Mouse (Mus musculus) frontal cortex, postnatal 14 days (tissue): ENCODE data around the gene Pak6.
"Not testable (repeated sequence)": the region's sequence is repeated elsewhere in the genome, so short reads cannot be mapped to it uniquely, and the experiment has no call there.

Experiments used
- DNase-seq, 2 experiments: peaks; one replicate each; pipeline ENCODE4 v3.0.0; 2022; ENCODE audit warnings: low spot score in 2 of 2

Pak6 gene

DNA sequence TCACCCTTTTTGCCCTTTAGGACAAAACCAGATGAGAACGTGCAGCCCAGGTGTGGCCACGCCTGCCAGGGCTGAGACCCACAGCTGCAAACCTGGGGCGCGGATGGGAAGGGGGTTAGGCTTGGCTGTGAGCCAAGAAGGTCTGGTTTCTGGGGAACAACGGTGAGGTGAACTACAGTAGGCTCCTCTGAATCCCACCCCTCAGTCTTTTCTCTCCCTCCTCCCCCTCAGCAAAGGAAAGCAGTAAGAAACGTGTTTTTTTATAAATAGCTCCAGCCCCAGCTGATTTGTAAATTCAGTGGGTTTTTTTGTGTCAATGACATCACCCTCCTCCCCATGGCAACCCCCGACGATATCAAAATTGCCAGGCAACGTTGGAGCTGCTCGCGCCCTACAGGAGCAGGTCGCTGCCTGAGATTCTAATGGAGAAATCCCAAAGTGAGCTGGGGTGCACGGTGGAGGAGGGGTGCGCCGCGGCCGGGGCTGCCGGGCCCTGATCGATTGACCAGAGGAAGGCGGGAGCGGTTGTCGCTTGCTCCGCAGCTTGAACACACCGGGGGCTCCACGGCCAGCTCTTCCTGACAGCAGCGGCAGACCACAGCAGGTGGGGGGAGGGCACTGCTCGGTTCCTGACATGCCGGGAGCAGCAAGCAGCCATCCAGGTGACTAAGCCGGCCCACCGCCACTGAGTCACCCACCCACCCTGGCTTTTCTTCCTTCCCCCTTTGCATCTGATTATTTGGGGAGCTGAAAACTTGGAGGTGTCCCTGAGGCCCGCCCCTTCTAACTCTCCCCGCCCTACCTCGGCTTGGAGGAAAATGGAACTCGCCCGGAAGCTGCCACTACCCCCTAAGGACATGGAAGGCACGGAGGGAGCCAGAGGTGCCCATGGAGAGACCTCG lies at the start of gene Pak6:
Gene Pak6 (plus strand): TSS at position 402 of the 902 bp plus-strand sequence.
- DNase-seq: peak; percentile 64 to 69

GRCm38 (mm10) chr2:118618013-118618412 lies 45.1 kb upstream of the Pak6 start:
- no peak for DNase-seq

DNA sequence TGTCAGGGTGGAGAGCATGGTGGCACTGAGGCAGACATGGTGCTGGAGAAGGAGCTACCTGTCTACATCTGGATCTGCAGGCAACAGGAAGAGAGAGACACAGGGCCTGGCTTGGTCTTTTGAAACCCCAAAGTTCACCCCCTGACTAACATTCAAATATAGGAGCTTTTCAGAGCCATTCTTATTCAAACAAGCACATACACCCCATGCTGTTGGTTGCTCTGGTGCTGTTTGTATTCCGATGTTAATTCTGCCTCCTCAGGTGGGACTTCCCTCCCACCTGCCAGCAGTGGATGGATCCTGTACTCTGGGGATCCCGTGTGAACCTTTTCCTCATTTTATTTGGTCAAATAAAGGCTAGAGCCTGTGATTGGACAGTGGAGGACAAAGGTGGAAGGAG lies 43.0 kb upstream of the Pak6 start:
- no peak for DNase-seq

DNA sequence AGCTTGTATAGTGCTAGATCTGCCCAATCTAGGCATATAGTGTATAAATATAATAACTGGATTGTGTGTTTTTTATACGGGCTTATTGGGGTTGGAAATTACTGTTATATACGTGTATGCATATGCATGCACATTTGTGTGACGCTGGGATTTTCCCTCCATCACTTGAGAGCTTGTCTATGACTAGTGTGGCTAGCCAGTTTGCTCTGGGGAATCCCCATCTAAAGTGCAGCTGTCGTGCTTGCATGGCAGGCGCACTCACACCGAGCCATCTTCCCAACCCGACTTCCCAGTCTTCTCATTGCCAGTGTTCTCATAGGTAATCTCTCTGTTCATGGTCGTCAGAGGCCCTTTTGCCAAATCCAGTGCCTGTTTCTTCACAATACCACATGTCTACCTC lies 42.5 kb upstream of the Pak6 start:
- DNase-seq: no peak

DNA sequence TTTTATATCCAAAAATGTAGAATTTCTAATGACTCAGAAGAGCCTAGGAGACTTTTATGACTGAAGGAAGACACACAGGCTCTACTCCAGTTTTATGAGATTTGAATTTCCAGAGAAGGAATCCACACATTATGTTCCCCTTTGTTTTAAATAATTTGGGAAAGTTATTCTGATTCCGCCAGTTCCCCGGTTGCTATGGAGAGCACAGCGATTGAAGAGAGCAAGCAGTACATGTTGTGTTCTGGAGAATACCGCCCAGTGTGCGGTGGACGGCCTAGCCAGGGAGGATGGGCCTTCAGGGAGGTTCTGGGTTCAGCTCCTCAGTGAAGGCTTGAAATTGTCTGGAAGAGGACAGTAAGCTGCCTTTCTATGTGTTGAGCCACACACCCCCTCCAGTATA lies 33.8 kb upstream of the Pak6 start:
- no peak for DNase-seq

- no peak for DNase-seq
These were observed 29.7 kb upstream of the Pak6 start for GRCm38 (mm10) chr2:118633441-118633840.

DNA sequence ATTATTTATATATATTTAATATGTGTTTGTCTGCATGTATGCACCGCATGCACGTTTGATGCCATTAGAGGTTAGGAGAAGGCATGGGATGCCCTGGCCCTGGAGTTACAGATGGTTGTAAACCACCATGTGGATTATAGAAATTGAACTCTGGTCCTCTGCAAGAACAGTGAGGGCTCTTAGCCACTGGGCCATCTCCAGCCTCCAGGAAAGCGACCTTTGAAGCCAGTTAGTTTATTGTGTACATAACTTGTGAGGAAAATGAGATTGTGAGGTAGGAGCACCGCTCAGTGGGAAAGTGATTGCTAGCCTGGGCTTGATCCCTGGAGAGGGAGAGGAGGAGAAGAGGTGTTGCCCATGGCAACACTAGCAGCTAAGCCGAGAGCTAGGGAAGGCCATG lies 25.8 kb upstream of the Pak6 start:
- no peak for DNase-seq

DNA sequence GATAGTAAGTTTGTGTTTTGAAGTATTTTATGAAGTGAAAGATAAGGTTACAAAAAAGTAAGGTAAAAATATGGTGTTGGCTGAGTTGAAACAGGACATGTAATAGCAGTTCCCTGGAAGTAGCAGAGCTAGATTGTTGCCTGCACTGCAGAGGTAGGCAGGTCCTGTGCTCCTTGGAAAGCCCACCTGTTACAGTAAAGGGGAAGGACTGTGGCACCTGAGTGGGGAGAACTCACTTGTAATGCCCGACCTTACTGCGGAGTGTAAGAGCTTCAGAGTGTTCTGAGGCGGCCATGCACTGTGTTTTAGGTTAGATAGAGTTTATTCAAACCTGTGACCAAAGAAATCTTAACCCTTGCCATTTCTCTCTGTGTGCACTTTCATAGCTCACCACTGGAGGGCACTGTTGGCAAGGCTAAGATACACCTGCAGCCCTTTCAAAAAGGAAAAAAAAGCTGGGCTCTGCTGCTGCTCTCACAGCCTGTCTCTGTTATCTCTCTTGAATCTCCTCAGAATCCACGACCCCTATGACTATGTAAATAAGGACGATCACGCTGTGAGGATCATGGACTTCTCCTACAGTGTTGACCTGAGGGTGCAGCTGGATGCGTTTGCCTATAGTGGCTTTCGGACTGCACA lies 25.1 kb upstream of the Pak6 start:
- peak; percentile 33 to 65 for DNase-seq

GRCm38 (mm10) chr2:118638686-118639085 lies 24.4 kb upstream of the Pak6 start:
- no peak for DNase-seq

DNA sequence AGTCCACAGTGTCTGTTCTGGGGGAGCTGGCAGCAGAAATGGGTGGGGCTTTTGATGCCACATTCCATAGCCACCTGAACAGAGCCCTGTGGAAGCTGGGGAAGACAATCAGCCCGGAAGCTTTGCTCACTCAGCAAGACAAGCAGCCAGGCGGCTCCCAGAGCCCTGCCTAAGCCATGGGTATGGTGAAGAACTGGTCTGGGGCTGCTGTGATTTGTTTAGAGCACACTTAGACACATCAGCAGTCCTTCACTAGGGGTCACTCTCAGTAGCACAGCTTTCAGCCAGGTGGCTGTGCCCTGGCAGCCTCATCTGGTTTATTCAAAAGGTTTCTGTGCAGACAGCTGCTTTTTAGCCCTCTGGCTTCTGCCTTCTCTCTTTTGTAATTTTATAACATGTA lies 22.0 kb upstream of the Pak6 start:
- no peak for DNase-seq

DNA sequence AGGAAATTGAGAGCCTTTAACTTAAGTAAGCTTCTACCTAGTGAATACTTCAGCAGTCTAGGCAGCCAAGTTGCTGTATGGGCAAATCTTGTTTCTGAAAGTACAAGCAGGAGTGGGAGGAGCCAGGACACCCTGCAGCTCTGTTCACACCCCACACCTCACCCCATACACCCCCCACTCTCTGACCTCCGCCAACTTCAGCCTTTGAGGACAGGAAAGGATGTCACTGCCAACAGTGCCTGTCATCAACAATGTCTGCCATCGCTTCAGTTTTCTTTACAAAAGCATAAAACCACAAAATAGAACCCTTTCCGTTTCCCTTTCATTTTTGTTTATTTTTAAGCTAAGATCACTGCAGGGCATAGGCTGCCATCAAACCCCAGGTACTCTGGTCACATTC lies 20.7 kb upstream of the Pak6 start:
- DNase-seq: no peak

- no peak for DNase-seq
These were observed 20.2 kb upstream of the Pak6 start for GRCm38 (mm10) chr2:118642942-118643341.

DNA sequence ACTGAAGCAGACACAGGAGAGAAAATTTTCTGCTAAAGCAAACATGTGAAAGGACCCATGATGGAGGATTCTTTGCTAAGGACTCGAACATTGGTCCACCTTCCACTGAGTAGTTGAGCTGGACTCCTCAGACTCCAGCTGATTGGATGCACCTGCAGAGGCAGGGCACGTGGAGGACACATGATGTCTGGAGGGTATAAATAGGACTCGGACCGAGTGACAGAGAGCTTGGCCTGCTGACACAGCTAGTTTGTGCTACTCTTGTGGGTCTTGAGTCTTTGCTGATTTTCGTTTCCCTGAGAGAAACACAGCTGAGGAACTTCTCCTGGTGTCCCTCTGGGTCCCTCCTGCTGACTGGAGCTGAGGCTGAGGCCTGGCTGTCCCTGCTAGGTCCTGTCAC lies 16.4 kb upstream of the Pak6 start:
- DNase-seq: no peak

DNA sequence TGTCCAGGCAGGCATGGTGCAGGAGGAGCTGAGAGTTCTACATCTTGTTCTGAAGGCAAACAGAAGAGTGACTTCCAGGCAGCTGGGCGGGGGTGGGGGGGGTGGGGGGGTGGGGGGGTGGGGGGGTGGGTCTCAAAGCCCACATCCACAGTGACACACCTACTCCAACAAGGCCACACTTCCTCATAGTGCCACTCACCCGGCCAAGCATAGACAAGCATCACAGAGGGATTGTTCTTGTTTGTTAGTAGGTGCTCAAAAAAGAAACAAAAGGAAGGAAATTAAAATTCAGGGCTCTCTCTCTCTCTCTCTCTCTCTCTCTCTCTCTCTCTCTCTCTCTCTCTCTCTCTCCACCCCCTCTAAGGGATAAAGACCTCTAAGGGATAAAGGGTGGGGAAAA lies 12.4 kb upstream of the Pak6 start:
- not testable (repeated sequence) for DNase-seq

- no peak for DNase-seq
These were observed 6.3 kb upstream of the Pak6 start for GRCm38 (mm10) chr2:118656688-118657281.

DNA sequence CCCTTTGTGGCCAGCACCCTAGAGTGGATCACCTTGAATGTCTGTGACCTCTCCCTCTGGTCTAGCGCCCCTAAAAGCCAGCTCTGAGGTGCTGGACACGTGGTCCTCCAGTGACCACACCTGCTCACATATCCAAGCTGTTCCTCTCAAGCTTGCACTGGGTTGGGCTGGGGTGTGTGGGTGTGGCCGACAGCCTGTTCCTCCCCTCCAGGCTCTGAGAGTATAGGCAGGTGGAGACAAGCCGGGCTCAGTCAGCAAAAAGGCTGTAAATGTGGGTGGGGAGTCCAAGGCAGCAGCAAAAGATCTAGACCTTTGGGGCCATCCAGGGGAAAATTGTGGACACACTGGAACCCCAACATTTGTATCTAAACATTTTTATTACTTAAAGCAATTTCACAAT lies 4.6 kb upstream of the Pak6 start:
- no peak for DNase-seq

GRCm38 (mm10) chr2:118659077-118659476 lies 4.0 kb upstream of the Pak6 start:
- no peak for DNase-seq

DNA sequence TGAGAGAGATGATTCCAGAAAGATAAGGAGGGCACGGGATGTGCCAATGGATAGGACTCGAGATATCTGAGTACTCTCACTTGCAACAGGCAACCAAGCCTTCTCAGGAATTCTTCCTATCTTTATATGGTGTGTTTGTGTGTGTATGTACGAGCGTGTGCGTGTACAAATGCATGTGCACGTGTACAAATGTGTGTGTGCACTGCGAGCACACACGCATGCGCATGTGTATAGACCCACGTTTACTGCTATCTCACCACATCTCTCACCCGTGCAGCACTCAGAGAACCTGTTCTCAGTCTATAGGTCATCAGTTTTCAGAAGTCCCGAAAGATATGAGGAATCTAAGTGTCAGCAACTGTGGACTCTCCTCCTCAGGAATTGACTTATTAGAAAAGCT lies 3.6 kb upstream of the Pak6 start:
- no peak for DNase-seq

GRCm38 (mm10) chr2:118659998-118660452 lies 3.1 kb upstream of the Pak6 start:
- DNase-seq: no peak

DNA sequence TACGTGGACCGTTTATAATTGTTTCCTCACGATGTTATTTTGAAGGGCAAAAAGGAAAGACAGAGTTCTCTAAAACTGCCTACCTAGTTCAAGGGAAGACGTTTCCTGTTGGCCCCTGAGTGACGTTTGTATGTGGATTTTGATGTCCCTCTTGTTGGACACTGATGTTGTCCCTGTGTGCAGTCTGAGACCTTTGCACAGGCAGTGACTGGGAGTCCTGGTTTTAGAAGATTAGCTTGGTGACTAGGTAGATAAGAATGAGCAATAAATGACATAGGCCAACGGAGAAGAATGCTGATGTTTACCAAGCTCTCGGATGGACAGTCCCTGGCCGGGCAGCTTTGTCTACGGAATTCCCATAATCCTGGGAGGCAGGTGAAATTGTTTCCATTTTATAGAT lies 1.2 kb upstream of the Pak6 start:
- DNase-seq: no peak

GRCm38 (mm10) chr2:118663804-118664766 lies 982 bp downstream of the Pak6 start:
- no peak for DNase-seq
